Comparison of ENCODE assay signal across 22 mouse cellular contexts in the genomic region with DNA sequence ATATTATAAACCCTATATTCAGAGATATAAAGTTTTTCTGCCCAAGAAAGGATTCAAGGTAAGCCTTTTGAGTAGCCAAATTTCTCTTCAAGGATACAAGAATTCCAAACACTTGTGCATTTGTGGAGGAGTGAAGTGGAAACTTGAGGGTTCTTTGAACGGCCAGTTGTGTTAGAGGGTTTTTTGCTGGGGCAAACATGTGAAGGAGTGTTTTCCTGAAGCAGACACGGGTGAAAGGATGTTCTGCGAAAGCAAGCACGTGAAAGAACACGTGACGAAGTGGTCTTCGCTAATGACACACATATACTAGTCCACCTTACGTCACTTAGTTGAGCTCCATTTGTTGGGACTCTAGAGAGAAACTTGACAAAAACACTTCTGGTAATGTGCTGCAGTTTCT.
DNase-seq lines count a peak whose midpoint lies in the region; ATAC-seq and TF ChIP-seq lines count a peak whose summit lies in the region.
"Had no signal": no experiment of that assay in that cellular context is flagged by ENCODE, and none has a peak within 500 bp of the region (broad histone marks: within the 10 kb centered on the region; RNA-seq: fewer than 3 reads in every experiment).

No protein-coding gene starts in this region.

- no peak overlapping the region for H3K9ac ChIP-seq in lung, postnatal 0 days (replicated peaks; ENCODE audit: low read depth)
- H3K9ac ChIP-seq: embryonic facial prominence, embryonic 12.5 days; forebrain, embryonic 13.5 days; forebrain, embryonic 15.5 days had no signal

- H3K27ac ChIP-seq in lung, postnatal 0 days (ENCODE audit: low read length) = no peak overlapping the region
- H3K27ac ChIP-seq: embryonic facial prominence, embryonic 10.5 days; embryonic facial prominence, embryonic 12.5 days; forebrain, embryonic 13.5 days; forebrain, embryonic 15.5 days had no signal

- TF ChIP-seq POLR2A in lung, adult 2 months (IDR thresholded peaks at IDR 0.05; ENCODE audit: borderline replicate concordance, extremely low read depth, low read depth, low read length) = no peak

- H3K4me2 ChIP-seq in lung, postnatal 0 days (replicated peaks; ENCODE audit: low read depth, low read length) = no peak overlapping the region
- H3K4me2 ChIP-seq: embryonic facial prominence, embryonic 12.5 days; forebrain, embryonic 13.5 days; forebrain, embryonic 15.5 days had no signal

- H3K4me3 ChIP-seq in lung, adult 2 months (replicated peaks; ENCODE audit: extremely low read depth, low read depth, low read length) = no peak overlapping the region
- no peak overlapping the region for H3K4me3 ChIP-seq in lung, postnatal 0 days (ENCODE audit: low read depth, low read length)
- H3K4me3 ChIP-seq: embryonic facial prominence, embryonic 10.5 days; embryonic facial prominence, embryonic 12.5 days; forebrain, embryonic 13.5 days; forebrain, embryonic 15.5 days had no signal

- H3K4me1 ChIP-seq in lung, adult 2 months (ENCODE audit: control insufficient read depth, insufficient read depth, low read length) = no peaks in the 10 kb centered on the region
- no peaks in the 10 kb centered on the region for H3K4me1 ChIP-seq in lung, postnatal 0 days (ENCODE audit: insufficient read depth, low read depth, low read length)

- TF ChIP-seq EP300 in lung, postnatal 0 days (IDR thresholded peaks at IDR 0.05) = peak; percentile 77

- 0 out of 2 replicates have a peak, but pooled peaks cover 2% of the 10 kb centered on the region for H3K9me3 ChIP-seq in lung, postnatal 0 days (ENCODE audit: low read length)
- H3K9me3 ChIP-seq: embryonic facial prominence, embryonic 10.5 days; embryonic facial prominence, embryonic 12.5 days; forebrain, embryonic 13.5 days; forebrain, embryonic 15.5 days had no signal

- peak; percentile 24 for DNase-seq in lung, adult 2 months
- no peak for DNase-seq in lung, postnatal 10 days
- peak; percentile 54 for DNase-seq in lung, postnatal 0 days (ENCODE audit: low spot score)
- no peak for DNase-seq in lung, postnatal 14 days
- DNase-seq: adrenal gland, adult 8-10 months; adrenal gland, postnatal 14 days; adrenal gland, postnatal 36 days; cerebellum, adult 11-12 months; cerebellum, adult 2 months; cerebellum, adult 9-10 months; cerebellum, postnatal 10 days; cerebellum, postnatal 25 days had no signal

- no peak for TF ChIP-seq CTCF in lung, adult 2 months (IDR thresholded peaks at IDR 0.05; ENCODE audit: insufficient read depth, low read length)
- TF ChIP-seq CTCF in lung, postnatal 0 days (IDR thresholded peaks at IDR 0.05) = no peak

- no peaks in the 10 kb centered on the region for H3K27me3 ChIP-seq in lung, postnatal 0 days (replicated peaks; ENCODE audit: insufficient read depth, low read length)
- H3K27me3 ChIP-seq: CH12.LX; embryonic facial prominence, embryonic 12.5 days; forebrain, embryonic 13.5 days; forebrain, embryonic 15.5 days; Patski had no signal

- 80% methylated on average over 8 of the region's 8 CpGs for WGBS in lung, adult 2 months
- WGBS in lung, postnatal 0 days = 61% methylated on average over 8 of the region's 8 CpGs

- no peaks in the 10 kb centered on the region for H3K36me3 ChIP-seq in lung, postnatal 0 days (ENCODE audit: insufficient read depth, low read length)
- H3K36me3 ChIP-seq: embryonic facial prominence, embryonic 12.5 days; forebrain, embryonic 15.5 days; G1E had no signal

- ATAC-seq in lung, postnatal 0 days = peak; percentile 74
- ATAC-seq in megakaryocyte-erythroid progenitor cell, adult 5-6 weeks (replicated peaks; ENCODE audit: low FRiP score, low TSS enrichment, poor library complexity, severe bottlenecking) = no peak
- ATAC-seq: activated CD4-positive, CD25-positive, alpha-beta regulatory T cell, adult 4 months; CD4-positive, CD25-positive, alpha-beta regulatory T cell, adult 4 months; forebrain, embryonic 13.5 days; forebrain, embryonic 15.5 days; Patski had no signal

Comparison
In these comparisons a context has a peak if more than half of its experiments do, and no peak if none do; other contexts are left out.
1. DNase-seq: peak in lung, adult 2 months (single experiment) and lung, postnatal 0 days (single experiment); none in lung, postnatal 10 days (single experiment) and lung, postnatal 14 days (single experiment).